Mouse (Mus musculus) lung, postnatal 36 days (tissue): ENCODE data around the gene Serpinf1.
"Not testable (repeated sequence)": the region's sequence is repeated elsewhere in the genome, so short reads cannot be mapped to it uniquely, and the experiment has no call there.

ENCODE experiments used
- DNase-seq: peaks from one replicate; pipeline ENCODE4 v3.0.0; 2022; ENCODE audit warnings: mixed read lengths

The Serpinf1 gene

GRCm38 (mm10) chr11:75422013-75422792 lies at the start of gene Serpinf1:
TSS of gene Serpinf1 (minus strand) at chr11:75422701.
- no peak for DNase-seq

- DNase-seq = no peak
Measured at GRCm38 (mm10) chr11:75470675-75471074, 48.2 kb upstream of the Serpinf1 start.

GRCm38 (mm10) chr11:75469261-75469660 lies 46.8 kb upstream of the Serpinf1 start:
- DNase-seq = no peak

GRCm38 (mm10) chr11:75468410-75468809 lies 45.9 kb upstream of the Serpinf1 start:
- no peak for DNase-seq

- peak; percentile 71 for DNase-seq
Measured at GRCm38 (mm10) chr11:75467512-75468215, 45.2 kb upstream of the Serpinf1 start.

- DNase-seq = no peak
Measured at GRCm38 (mm10) chr11:75466731-75467505, 44.4 kb upstream of the Serpinf1 start.

GRCm38 (mm10) chr11:75465051-75465450 lies 42.5 kb upstream of the Serpinf1 start:
- no peak for DNase-seq

GRCm38 (mm10) chr11:75464417-75464816 lies 41.9 kb upstream of the Serpinf1 start:
- no peak for DNase-seq

- no peak for DNase-seq
Measured at GRCm38 (mm10) chr11:75463624-75464023, 41.1 kb upstream of the Serpinf1 start.

GRCm38 (mm10) chr11:75462865-75463336 lies 40.4 kb upstream of the Serpinf1 start:
- DNase-seq = peak; percentile 95

GRCm38 (mm10) chr11:75462253-75462783 lies 39.8 kb upstream of the Serpinf1 start:
- peak; percentile 87 for DNase-seq

- DNase-seq = no peak
Measured at GRCm38 (mm10) chr11:75461743-75462252, 39.3 kb upstream of the Serpinf1 start.

GRCm38 (mm10) chr11:75460844-75461742 lies 38.6 kb upstream of the Serpinf1 start, which contains the start of gene Tlcd2:
TSS of gene Tlcd2 (plus strand) at chr11:75461715.
- peak; percentile 100 for DNase-seq

GRCm38 (mm10) chr11:75460103-75460843 lies 37.8 kb upstream of the Serpinf1 start:
- peak; percentile 98 for DNase-seq

GRCm38 (mm10) chr11:75459751-75460102 lies 37.2 kb upstream of the Serpinf1 start:
- no peak for DNase-seq

- no peak for DNase-seq
Measured at GRCm38 (mm10) chr11:75459141-75459711, 36.7 kb upstream of the Serpinf1 start.

GRCm38 (mm10) chr11:75458628-75459041 lies 36.1 kb upstream of the Serpinf1 start:
- no peak for DNase-seq

GRCm38 (mm10) chr11:75458169-75458568 lies 35.7 kb upstream of the Serpinf1 start:
- peak; percentile 71 for DNase-seq

- peak; percentile 61 for DNase-seq
Measured at GRCm38 (mm10) chr11:75456440-75456871, 34.0 kb upstream of the Serpinf1 start.

- not testable (repeated sequence) for DNase-seq
Measured at GRCm38 (mm10) chr11:75455971-75456370, 33.5 kb upstream of the Serpinf1 start.
